Mouse (Mus musculus) layer of hippocampus, adult 2 months (tissue): ENCODE measurements around the gene Pak6. TPM values are rescaled to one million over a fixed set of nuclear protein-coding genes. Genes with fewer than 3 reads are reported as not detected.

ENCODE experiments used
- DNase-seq, 2 experiments: peaks; one replicate each; pipeline ENCODE4 v3.0.0; 2022; ENCODE audit warnings: low spot score in 2 of 2
- H3K27ac ChIP-seq: fragments of 200-600 bp; 2 replicates; pipeline ENCODE4 v1.8.1; 2022
- H3K4me3 ChIP-seq: fragments of 200-600 bp; 2 replicates; pipeline ENCODE4 v1.8.1; 2022; ENCODE audit warnings: mild to moderate bottlenecking
- CTCF ChIP-seq: fragments of 200-600 bp; conservative IDR thresholded peaks from 2 replicates; pipeline ENCODE4 v1.8.1; 2022; ENCODE audit warnings: antibody characterized with exemption, mild to moderate bottlenecking, moderate library complexity
- total RNA-seq, 2 experiments: library from RNA; stranded (reverse); gene quantifications; 2 replicates each; pipeline ENCODE4 v1.2.3; 2021

Pak6 gene
- total RNA-seq, 2 experiments from 2014 or later, result 57.5 to 65.7 TPM

DNA sequence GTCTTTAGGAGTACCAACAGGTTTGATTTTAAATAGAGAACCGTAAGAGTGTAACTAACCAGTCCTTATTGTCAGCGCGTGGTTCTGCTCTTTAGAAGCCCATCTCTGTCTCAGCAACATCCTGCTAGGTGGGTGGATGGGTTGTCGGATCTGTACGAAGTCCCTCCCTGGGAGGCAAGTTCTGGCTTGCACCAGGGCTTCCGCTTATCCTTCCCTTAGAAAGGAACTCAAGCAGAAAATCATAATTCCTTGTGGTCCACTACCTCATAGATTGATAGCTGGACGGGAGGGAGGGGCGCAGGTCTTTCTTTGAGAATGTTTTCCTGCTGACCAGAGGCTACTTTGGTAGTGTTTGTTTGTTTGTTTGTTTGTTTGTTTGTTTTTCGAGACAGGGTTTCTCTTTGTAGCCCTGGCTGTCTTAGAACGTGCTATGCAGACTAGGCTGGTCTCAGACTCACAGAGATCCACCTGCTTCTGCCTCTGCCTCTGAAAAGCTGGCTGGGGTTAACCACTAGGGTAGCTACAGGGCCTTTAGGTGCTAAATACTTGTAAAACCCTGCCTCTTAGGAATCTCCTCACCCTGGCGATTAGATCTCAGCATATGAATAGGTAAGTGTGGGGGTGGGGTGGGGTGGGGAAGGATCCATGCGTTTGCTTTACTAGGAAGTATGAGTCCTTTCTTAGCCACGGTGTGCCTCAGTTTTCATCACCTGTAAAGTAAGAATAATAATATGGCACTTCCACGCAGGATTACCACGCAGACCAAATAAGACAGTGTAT, 10.8 kb downstream of the Pak6 start:
- no peak overlapping the region for H3K27ac ChIP-seq
- TF ChIP-seq CTCF, result no peak
- H3K4me3 ChIP-seq, result no peak overlapping the region
- no peak for DNase-seq

DNA sequence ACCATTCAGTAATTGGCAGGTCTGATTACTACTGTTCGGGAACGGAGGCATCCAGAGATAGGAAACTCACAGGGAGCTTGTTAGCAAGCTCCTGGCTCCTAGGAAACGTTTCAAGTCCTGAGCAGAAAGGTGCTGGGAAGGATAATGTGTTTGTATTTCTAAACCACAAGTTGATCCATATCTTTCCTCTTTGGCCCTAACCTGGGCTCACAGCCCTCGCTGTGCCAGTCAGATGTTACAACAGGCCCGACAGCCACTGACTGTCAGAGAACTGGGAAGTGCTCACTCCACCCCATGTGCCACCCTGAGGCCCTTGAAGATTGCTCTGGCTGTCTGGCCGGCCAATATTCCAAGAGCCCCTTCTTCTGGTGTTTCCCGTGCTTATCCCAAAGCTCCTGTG, 11.4 kb downstream of the Pak6 start:
- Histone ChIP-seq H3K27ac (no peak overlapping the region), H3K4me3 (no peak overlapping the region)
- no peak for DNase-seq
- no peak for TF ChIP-seq CTCF

DNA sequence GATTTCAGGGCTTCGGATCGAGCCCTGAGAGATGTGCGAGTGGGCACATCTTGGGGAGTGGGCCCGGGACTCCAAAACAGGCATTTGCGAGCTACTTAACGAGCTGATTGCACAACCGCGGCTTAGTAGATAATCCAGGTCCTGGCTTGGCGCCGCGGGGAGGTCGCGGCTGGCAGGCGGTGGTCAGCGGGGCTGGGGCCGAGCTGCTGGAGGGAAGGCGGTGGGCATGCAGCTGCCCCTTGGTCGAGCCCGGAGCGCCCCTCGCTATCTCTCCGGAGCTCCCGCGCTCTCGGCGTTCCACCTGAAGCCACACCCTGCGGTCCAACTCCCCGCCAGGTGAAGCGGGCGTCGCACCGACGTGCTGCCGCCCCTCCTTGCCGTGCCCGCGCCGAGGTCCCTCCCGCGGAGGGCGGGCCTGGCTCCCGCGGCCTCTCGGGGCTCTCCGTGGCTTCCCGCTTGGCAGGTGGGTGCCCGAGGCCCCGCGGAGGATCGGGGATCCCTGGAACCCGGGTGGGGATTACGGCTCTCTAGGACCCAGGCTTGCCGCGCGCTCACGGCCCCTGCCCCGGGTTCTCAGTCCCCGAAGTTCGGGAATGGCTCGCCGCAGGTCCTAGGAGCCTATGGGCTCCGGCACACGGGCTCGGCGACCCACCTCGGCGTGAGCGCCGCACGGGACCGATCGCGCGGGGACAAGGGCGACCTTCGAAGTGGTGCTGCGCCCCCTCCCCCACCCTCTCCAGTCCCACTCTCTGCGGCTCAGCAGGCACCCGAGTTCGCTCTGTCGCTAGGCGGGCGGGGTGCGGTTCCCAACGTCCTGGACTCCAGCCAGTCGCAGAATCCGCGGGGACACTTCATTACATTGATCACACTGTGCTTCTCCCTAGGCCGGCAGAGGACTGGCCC, 14.0 kb downstream of the Pak6 start:
- TF ChIP-seq CTCF, result no peak
- Histone ChIP-seq H3K27ac (peak overlapping the region; percentile 19; the same call in 1 of the 2 replicates), H3K4me3 (peak overlapping the region; percentile 67)
- DNase-seq, result peak in 1 of 2 experiments; percentile 37

DNA sequence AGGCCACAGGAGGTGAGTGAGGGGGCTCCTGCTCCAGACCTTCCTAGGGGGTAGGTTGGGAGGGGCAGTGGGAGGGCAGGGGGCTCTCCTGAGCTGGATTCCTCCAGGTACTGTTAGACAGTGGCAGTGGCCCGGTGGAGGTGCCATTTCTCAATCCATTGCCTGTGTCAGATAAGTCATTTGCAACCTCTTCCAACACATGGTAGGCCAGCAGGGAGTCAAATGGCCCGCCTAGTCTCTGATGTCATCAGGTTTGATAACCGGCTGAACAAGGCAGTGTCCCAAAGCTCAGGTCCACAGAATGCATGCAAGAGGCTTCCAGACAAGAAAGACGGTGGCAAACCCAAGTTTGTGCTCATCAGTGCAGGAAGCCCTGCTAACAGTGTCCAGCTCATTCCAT, 14.7 kb downstream of the Pak6 start:
- Histone ChIP-seq H3K4me3 (peak overlapping the region; percentile 67), H3K27ac (no peak overlapping the region)
- no peak for TF ChIP-seq CTCF
- no peak for DNase-seq

DNA sequence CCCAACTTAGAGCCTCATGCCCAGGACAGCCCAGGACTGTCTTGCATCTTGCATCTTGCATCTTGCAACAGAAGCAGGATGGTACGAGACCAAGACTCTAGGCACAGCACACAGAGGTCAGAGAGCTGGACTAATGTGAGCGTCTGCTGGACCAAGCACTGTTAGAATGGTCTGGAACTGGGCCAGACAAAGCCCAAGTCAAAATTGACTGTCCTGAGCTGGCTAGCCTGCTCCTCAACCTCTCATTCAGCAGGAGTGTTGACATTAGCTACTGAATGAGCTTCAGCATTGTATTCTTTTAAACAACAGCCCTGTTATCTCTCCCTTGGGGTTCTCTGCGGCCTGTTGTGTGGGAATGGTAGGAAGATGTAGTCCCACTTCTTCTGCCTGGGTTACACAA, 16.5 kb downstream of the Pak6 start:
- no peak; the same call in 1 of the 2 replicates for TF ChIP-seq CTCF
- DNase-seq, result no peak
- Histone ChIP-seq H3K4me3 (no peak overlapping the region), H3K27ac (no peak overlapping the region)

DNA sequence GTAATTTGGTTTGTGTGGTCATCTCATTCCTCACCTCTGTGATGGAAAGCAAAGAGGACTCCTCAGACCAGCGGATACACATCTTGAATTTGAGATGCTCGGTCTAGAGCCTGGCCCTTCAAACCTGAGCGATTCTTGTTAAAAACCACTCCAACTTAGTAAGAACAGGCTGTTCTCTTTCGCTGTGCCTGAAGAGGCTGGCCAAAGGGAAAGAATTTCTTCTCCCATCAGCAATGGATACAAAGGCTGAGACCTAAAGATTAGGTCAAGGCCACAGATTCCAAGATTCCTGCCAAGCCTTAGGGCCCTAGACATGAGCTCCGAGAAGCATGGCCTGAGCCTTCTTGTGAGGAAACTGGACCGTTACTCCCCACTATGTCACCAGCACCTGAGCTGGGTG, 17.8 kb downstream of the Pak6 start:
- no peak for TF ChIP-seq CTCF
- no peak for DNase-seq
- H3K27ac ChIP-seq, result no peak overlapping the region
- H3K4me3 ChIP-seq, result no peak overlapping the region

DNA sequence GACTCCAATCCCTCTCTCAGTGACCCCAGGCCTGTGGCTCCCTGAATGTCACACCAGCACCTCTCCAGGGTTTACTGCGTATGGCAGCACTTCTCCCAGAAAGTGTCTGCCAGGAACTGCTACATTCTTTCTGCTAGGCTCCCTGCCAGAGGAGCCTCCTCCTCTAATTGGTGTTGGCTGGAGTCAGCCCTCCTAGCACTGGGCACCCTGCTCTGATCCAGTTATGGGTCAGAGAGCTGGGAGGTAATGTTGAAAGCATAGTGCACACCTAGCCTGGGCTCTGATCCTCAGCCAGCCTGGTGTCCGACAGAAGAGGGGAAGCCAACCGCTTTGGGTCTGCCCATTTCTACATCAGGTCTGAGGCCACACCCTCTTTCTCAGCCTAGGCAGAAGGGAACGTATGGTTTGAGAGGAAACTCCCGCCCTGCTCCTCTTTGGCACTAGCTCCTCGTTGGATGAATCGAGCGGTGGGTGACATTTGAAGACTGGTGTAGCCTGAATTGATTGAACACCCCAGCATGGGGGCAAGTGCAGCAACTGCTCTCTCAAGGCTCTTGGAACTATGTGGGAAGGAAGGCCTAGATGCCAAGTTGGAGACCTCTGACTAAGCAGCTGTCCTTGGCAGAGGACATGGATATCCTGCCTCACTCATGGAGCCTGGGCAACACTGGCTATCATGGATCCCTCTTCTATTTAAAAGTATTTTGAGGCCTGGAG, 19.6 kb downstream of the Pak6 start:
- DNase-seq, result no peak
- H3K4me3 ChIP-seq, result no peak overlapping the region
- no peak for TF ChIP-seq CTCF
- H3K27ac ChIP-seq, result no peak overlapping the region

DNA sequence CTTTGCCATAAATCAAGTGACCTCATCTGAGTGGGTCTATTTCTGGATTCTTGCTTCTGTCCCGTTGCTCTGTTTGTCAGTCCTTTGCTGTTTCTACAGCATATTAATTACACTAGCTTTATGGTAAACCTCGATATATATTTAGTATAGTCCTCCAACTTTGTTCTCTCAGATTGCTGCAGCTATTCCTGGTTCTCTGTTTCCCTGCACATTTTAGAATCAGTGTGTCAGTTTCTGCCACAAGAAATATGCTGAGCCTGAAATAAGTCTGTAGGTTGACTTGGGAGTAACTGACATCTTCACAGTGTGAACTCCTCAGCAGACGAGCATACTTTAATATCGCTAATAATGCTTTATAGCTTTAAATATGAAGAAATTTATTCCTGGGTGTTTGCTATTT, 22.0 kb downstream of the Pak6 start:
- H3K27ac ChIP-seq, result no peak overlapping the region
- H3K4me3 ChIP-seq, result no peak overlapping the region
- no peak for DNase-seq
- TF ChIP-seq CTCF, result no peak

DNA sequence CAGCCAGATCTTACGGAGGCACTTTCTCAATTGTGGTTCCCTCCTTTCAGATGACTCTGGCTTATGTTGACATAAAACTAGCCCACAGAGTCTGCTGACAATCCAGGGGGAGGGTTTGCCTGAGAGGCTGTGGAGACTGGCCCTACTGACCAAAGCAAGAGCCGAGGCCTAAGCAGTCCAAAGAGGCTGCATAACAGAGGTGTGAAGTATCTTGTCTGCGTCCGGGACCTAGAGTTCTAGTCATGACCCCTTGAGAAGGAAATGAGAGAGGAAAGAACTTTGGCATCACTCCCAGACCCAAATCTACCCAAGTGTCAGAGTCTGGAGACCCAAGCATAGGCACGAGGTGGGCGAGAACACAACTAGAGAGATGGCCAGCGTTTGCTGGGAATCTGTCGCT, 23.6 kb downstream of the Pak6 start:
- no peak for TF ChIP-seq CTCF
- Histone ChIP-seq H3K27ac (no peak overlapping the region), H3K4me3 (no peak overlapping the region)
- DNase-seq, result no peak

DNA sequence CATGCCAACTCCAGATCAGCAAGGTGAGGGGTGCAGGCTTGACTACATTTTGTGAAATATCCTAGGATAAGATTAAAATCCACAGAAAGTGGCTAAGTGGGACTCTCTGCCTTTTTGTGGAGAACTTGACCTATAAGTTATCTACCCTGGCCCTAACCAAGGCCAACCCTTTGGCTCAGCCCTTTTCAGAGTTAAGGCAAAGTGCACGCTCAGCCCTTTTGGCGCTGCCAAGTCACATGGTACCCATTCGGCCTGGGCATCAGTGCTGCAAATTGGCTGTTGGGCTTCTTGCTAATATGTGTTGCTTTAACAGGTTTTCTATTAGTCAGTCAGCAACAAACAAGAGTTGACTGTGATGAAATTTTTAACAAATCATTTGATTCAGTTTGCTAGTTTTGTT, 24.7 kb downstream of the Pak6 start:
- Histone ChIP-seq H3K4me3 (no peak overlapping the region), H3K27ac (no peak overlapping the region)
- no peak for TF ChIP-seq CTCF
- DNase-seq, result no peak

DNA sequence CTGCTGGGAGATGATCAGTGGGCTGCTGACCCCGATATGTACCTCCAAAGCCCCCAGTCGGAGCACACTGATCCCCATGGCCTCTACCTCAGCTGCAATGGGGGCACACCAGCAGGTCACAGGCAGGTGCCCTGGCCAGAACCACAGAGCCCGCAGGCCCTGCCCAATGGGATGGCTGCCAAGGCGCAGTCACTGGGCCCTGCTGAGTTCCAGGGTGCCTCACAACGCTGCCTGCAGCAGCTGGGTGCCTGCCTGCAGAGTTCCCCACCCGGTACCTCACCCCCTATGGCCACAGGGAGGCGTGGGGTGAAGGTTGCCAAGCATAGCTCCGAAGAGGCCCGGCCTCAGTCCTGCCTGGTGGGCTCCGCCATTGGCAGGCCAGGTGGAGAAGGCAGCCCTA, 26.8 kb downstream of the Pak6 start:
- TF ChIP-seq CTCF, result no peak
- Histone ChIP-seq H3K4me3 (no peak overlapping the region), H3K27ac (no peak overlapping the region)
- no peak for DNase-seq

DNA sequence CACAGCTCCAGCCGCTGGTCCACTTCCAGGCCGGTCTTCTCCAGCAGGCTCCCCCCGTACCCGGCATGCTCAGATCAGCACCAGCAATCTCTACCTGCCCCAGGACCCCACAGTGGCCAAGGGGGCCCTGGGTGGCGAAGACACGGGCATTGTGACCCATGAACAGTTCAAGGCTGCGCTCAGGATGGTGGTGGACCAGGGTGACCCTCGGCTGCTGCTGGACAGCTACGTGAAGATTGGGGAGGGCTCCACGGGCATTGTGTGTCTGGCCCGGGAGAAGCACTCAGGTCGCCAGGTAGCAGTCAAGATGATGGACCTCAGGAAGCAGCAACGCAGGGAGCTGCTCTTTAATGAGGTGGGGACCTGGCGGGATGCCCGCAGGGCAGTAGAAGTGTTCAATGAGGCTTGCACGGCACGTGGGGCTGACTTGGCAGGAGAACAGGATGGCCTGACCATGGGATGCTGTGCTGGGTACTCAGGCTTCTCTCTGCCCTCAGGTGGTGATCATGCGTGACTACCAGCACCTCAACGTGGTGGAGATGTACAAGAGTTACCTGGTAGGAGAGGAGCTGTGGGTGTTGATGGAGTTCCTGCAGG, 30.4 kb downstream of the Pak6 start:
- H3K4me3 ChIP-seq, result no peak overlapping the region
- no peak for DNase-seq
- no peak for TF ChIP-seq CTCF

DNA sequence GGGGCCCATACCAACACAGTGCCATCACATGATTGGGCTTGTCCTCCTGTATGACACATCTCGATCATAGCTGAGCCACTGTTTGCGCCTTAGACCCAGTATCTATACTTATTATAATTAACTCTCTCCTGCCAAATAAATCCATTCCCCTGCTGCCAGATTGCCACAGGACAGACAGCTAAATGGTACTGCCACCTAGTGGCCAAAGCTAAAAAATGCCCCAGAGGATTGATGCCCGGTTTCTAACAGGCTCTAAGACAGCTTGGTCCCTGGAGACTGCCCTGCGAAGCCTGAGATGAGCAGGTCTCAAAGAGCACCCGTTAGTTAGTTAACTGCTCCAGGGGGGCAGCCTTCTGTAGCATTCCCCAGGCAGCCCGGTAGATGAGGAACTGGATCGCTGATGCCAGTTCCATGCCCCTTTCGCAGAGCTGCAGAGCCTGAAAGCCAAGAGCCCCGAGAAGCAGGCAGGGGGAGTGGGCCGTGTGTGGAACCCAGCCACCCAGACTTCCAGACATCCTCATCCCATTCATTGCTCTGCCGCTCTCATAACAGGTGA, 32.7 kb downstream of the Pak6 start:
- peak; percentile 52 to 78 for DNase-seq
- H3K4me3 ChIP-seq, result no peak overlapping the region
- no peak overlapping the region for H3K27ac ChIP-seq
- TF ChIP-seq CTCF, result peak; percentile 95

More for the DNA sequence above, 30.4 kb downstream of the Pak6 start:
- H3K27ac ChIP-seq, result no peak overlapping the region
